Mouse (Mus musculus) embryonic facial prominence, embryonic 15.5 days (tissue): ENCODE measurements at regions not wholly inside any gene's neighbourhood (a gene's known extent, or its start where the extent isn't known, plus 50 kb on each side); places are given as distances from the start of the nearest gene placed in this dataset.
A peak's percentile ranks its signal among the peaks of the same experiment; 100 is the strongest.
"Not testable (repeated sequence)": the region's sequence is repeated elsewhere in the genome, so short reads cannot be mapped to it uniquely, and the experiment has no call there.

Source experiments
- ATAC-seq: fragments of 200-750 bp; cut with Nextera tagmentation; 2 replicates; pipeline ENCODE4 v1.8.0; 2017; ENCODE audit warnings: low read depth, moderate TSS enrichment; ENCODE audit not compliant: insufficient number of reproducible peaks, low FRiP score, low TSS enrichment
- H3K27ac ChIP-seq: fragments of 300-500 bp; sonication (generic); replicated peaks from 2 replicates; pipeline ENCODE4 v1.5.1; 2015; ENCODE audit warnings: mild to moderate bottlenecking, inconsistent platforms
- H3K27me3 ChIP-seq: fragments of 300-500 bp; sonication (generic); 2 replicates; pipeline ENCODE4 v1.6.1; 2015; ENCODE audit warnings: inconsistent platforms
- H3K36me3 ChIP-seq: fragments of 300-500 bp; sonication (generic); 2 replicates; pipeline ENCODE4 v1.6.1; 2015; ENCODE audit warnings: mild to moderate bottlenecking, inconsistent platforms
- H3K4me1 ChIP-seq: fragments of 300-500 bp; sonication (generic); 2 replicates; pipeline ENCODE4 v1.6.1; 2015; ENCODE audit warnings: inconsistent platforms
- H3K4me2 ChIP-seq: fragments of 300-500 bp; sonication (generic); replicated peaks from 2 replicates; pipeline ENCODE4 v1.6.1; 2015; ENCODE audit warnings: mild to moderate bottlenecking, inconsistent platforms
- H3K4me3 ChIP-seq: fragments of 300-500 bp; sonication (generic); replicated peaks from 2 replicates; pipeline ENCODE4 v1.5.1; 2015; ENCODE audit warnings: mild to moderate bottlenecking, inconsistent platforms
- H3K9ac ChIP-seq: fragments of 300-500 bp; sonication (generic); 2 replicates; pipeline ENCODE4 v1.6.1; 2015; ENCODE audit warnings: inconsistent platforms
- H3K9me3 ChIP-seq: fragments of 300-500 bp; sonication (generic); replicated peaks from 2 replicates; pipeline ENCODE4 v1.6.1; 2016; ENCODE audit warnings: inconsistent platforms
- WGBS: fragments of 180-500 bp; shearing (Covaris S2); methylation state at CpG from one replicate; pipeline ENCODE4 v1.1.7; 2015; 5-methylcytosine and 5-hydroxymethylcytosine counted together

- H3K9ac ChIP-seq, result no peak overlapping the region
- no peak overlapping the region for H3K4me2 ChIP-seq
- no peak overlapping the region for H3K27ac ChIP-seq
- WGBS, result 80% methylated on average over 1 of the region's 1 CpGs
- no peaks in the 10 kb centered on the region for H3K4me1 ChIP-seq
- H3K9me3 ChIP-seq, result no peaks in the 10 kb centered on the region
- H3K36me3 ChIP-seq, result no peaks in the 10 kb centered on the region
- no peak for ATAC-seq
- H3K4me3 ChIP-seq, result no peak overlapping the region
- no peaks in the 10 kb centered on the region for H3K27me3 ChIP-seq
Measured at GRCm38 (mm10) chr4:89753484-89753883, 74.2 kb downstream of the Dmrta1 start.

DNA sequence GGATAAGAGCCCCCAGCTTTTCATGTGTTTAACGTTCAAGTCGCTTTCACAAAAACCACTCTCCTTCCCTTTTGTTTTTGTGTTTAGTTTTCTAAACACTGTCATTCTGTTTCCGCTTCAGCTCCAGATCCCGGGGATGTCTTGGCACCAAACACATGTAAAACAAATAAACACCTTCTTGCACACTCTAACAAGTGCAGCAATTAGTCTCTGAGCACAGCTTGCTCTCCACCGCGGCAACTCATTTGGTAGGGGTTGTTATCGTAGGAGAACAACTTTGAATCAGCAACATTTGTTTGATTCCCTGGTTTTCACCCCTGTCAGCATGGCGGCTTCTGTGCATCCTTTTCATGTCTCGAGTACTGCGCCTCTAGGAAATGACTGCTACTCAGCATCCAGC is 97.0 kb downstream of the Dmrta1 start:
- 60% methylated on average over 10 of the region's 10 CpGs for WGBS
- no peak overlapping the region for H3K4me3 ChIP-seq
- no peaks in the 10 kb centered on the region for H3K27me3 ChIP-seq
- ATAC-seq, result no peak
- H3K4me1 ChIP-seq, result no peaks in the 10 kb centered on the region
- no peaks in the 10 kb centered on the region for H3K36me3 ChIP-seq
- H3K9ac ChIP-seq, result no peak overlapping the region
- no peak overlapping the region for H3K4me2 ChIP-seq
- no peak overlapping the region for H3K27ac ChIP-seq
- H3K9me3 ChIP-seq, result no peaks in the 10 kb centered on the region

DNA sequence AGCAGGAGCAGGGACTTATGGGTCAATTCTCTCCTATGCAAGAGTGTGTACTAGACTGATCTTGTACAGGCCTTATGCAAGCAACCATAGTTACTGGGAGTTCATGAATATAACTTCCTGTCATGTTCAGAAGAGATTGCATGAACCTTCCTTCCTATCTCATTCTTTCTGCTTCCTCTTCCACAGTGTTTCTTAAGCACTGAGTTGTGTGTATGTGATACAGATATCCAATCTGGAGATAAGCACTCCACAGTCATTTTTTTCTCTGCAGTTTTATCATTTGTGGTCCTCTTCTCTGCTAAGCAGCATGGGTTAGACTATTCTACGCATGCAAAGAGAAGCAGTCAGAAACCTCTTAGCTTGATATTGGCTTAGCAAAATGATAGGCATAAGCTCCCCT is 102.3 kb downstream of the Dmrta1 start:
- Histone ChIP-seq H3K4me3 (no peak overlapping the region), H3K27me3 (no peaks in the 10 kb centered on the region), H3K4me1 (no peaks in the 10 kb centered on the region), H3K4me2 (no peak overlapping the region), H3K9ac (no peak overlapping the region), H3K9me3 (no peaks in the 10 kb centered on the region), H3K36me3 (no peaks in the 10 kb centered on the region), H3K27ac (no peak overlapping the region)
- WGBS, result 89% methylated on average over 1 of the region's 1 CpGs
- ATAC-seq, result no peak

- Histone ChIP-seq H3K36me3 (no peaks in the 10 kb centered on the region), H3K9me3 (no peaks in the 10 kb centered on the region), H3K4me3 (no peak overlapping the region), H3K4me1 (no peaks in the 10 kb centered on the region), H3K27me3 (no peaks in the 10 kb centered on the region), H3K27ac (no peak overlapping the region), H3K4me2 (no peak overlapping the region), H3K9ac (no peak overlapping the region)
- no peak for ATAC-seq
- 88% methylated on average over 7 of the region's 7 CpGs for WGBS
Measured at GRCm38 (mm10) chr4:89816823-89817222, 137.6 kb downstream of the Dmrta1 start.

- ATAC-seq, result no peak
- no peaks in the 10 kb centered on the region for H3K36me3 ChIP-seq
- no peak overlapping the region for H3K4me3 ChIP-seq
- H3K4me2 ChIP-seq, result no peak overlapping the region
- 66% methylated on average over 6 of the region's 6 CpGs for WGBS
- H3K4me1 ChIP-seq, result no peaks in the 10 kb centered on the region
- H3K9ac ChIP-seq, result no peak overlapping the region
- H3K27ac ChIP-seq, result no peak overlapping the region
- no peaks in the 10 kb centered on the region for H3K9me3 ChIP-seq
- no peaks in the 10 kb centered on the region for H3K27me3 ChIP-seq
Measured at GRCm38 (mm10) chr4:89834552-89835206, 155.4 kb downstream of the Dmrta1 start.

- H3K4me1 ChIP-seq, H3K9ac ChIP-seq, H3K4me3 ChIP-seq, H3K9me3 ChIP-seq, H3K4me2 ChIP-seq, H3K36me3 ChIP-seq, ATAC-seq, H3K27ac ChIP-seq, H3K27me3 ChIP-seq: not testable (repeated sequence)
- 18% methylated on average over 8 of the region's 15 CpGs for WGBS
Measured at GRCm38 (mm10) chr4:89875375-89876055, 196.3 kb downstream of the Dmrta1 start.

DNA sequence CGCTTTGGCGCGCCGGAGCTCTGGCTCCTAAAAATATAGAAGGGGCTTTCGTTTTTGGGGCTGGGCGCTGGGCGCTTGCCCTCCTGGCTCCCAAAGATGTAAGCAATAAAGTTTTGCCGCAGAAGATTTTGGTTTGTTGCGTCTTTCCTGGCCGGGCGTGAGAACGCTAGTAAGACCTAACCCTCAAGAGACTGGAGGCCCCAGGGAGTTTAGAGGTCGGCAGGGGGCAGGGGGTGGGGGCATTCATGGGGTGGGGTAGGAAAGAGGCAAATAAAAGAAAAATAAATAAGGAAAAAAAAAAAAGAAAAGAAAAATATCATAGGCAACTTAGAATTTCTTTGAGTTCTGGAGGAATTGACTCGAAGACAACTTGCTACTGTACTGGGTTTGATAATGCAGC is 196.9 kb downstream of the Dmrta1 start:
- not testable (repeated sequence) for H3K9me3 ChIP-seq, H3K9ac ChIP-seq, H3K27ac ChIP-seq, H3K36me3 ChIP-seq, ATAC-seq, H3K27me3 ChIP-seq, H3K4me1 ChIP-seq
- Histone ChIP-seq H3K4me2 (peak overlapping the region; percentile 50), H3K4me3 (peak overlapping the region; percentile 34)
- WGBS, result 36% methylated on average over 7 of the region's 14 CpGs

DNA sequence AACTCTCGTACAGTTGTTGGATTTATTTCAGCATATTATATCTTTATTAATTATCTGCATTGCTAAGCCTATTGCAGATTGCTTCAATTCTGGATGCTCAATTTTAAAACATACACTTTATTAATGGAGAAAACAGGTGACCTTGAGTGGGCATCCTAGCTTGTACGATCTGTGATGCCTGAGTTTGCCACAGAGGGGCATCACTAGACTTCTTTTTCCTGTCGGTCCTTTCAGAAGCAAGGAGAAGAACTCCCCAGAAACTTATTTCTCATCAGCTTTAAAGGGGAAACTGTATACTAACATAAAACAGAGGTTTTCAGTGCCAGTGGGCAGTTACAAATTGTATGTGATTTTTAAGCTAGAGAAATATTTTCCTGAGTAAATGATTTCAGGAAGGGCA is 201.8 kb downstream of the Dmrta1 start:
- ATAC-seq, result no peak
- H3K4me2 ChIP-seq, result no peak overlapping the region
- H3K36me3 ChIP-seq, result no peaks in the 10 kb centered on the region
- no peak overlapping the region for H3K4me3 ChIP-seq
- no peaks in the 10 kb centered on the region for H3K4me1 ChIP-seq
- no peaks in the 10 kb centered on the region for H3K9me3 ChIP-seq
- no peak overlapping the region for H3K9ac ChIP-seq
- no peak overlapping the region for H3K27ac ChIP-seq
- no peaks in the 10 kb centered on the region for H3K27me3 ChIP-seq
- 51% methylated on average over 3 of the region's 3 CpGs for WGBS

- Histone ChIP-seq H3K27me3 (no peaks in the 10 kb centered on the region), H3K9ac (no peak overlapping the region), H3K36me3 (no peaks in the 10 kb centered on the region), H3K4me1 (no peaks in the 10 kb centered on the region), H3K4me2 (no peak overlapping the region), H3K9me3 (no peaks in the 10 kb centered on the region), H3K4me3 (no peak overlapping the region), H3K27ac (no peak overlapping the region)
- no peak for ATAC-seq
Measured at GRCm38 (mm10) chr4:89909622-89910021, 230.4 kb downstream of the Dmrta1 start.

- ATAC-seq, result no peak
- 70% methylated on average over 1 of the region's 1 CpGs for WGBS
- no peaks in the 10 kb centered on the region for H3K9me3 ChIP-seq
- no peaks in the 10 kb centered on the region for H3K36me3 ChIP-seq
- H3K4me1 ChIP-seq, result no peaks in the 10 kb centered on the region
- no peak overlapping the region for H3K27ac ChIP-seq
- no peaks in the 10 kb centered on the region for H3K27me3 ChIP-seq
- H3K4me2 ChIP-seq, result no peak overlapping the region
- H3K9ac ChIP-seq, result no peak overlapping the region
- H3K4me3 ChIP-seq, result no peak overlapping the region
Measured at GRCm38 (mm10) chr4:89937673-89938072, 258.4 kb downstream of the Dmrta1 start.

DNA sequence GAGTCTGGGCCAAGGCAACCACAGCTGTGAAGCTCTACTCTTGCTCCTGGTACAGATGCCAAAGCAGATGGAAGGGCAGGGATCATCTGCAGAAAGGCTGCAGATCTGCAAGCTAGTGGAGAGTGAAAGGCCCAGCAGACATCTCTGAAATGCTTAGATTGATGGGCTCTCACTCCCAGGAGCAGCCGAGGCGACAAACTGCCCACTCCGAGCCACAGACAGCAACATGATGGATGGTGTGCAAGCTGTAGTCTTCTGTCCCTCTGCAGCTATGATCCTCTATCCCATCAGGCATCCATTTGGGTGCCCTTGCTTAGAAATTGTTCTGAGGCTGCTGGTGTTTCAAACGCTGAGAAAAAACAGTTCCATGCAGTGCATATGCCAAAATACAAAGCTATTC is 262.1 kb downstream of the Dmrta1 start:
- Histone ChIP-seq H3K36me3 (no peaks in the 10 kb centered on the region), H3K4me3 (no peak overlapping the region), H3K9me3 (no peaks in the 10 kb centered on the region), H3K4me1 (no peaks in the 10 kb centered on the region), H3K27ac (no peak overlapping the region), H3K9ac (no peak overlapping the region), H3K27me3 (no peaks in the 10 kb centered on the region), H3K4me2 (no peak overlapping the region)
- no peak for ATAC-seq
- 74% methylated on average over 4 of the region's 4 CpGs for WGBS

DNA sequence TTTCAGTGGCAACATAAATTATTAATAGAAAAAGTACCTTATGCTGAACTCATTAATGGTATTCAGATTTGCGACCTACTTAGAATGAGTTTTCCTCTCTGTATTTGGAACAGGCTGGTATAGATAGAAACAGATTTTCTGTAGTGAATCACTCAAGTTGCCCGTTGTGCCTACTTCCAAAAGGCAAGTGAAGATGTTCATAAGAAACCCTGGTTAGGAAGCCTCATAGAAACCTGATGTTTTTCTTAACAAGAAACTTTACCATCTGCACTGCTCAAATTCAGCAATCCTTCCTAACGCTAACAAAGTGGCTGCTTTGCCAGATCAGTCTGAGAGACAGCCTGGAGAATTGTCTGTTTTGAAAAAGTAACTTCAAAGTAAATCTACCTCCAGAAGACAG is 242.5 kb upstream of the Zfp352 start:
- no peaks in the 10 kb centered on the region for H3K27me3 ChIP-seq
- no peak overlapping the region for H3K4me2 ChIP-seq
- WGBS, result 78% methylated on average over 3 of the region's 3 CpGs
- no peak overlapping the region for H3K4me3 ChIP-seq
- no peak for ATAC-seq
- H3K9me3 ChIP-seq, result no peaks in the 10 kb centered on the region
- H3K27ac ChIP-seq, result no peak overlapping the region
- no peaks in the 10 kb centered on the region for H3K36me3 ChIP-seq
- H3K4me1 ChIP-seq, result no peaks in the 10 kb centered on the region
- no peak overlapping the region for H3K9ac ChIP-seq
